Mouse (Mus musculus) gastrocnemius, adult 2 months (tissue): ENCODE data around the gene Krt17. TPM values are rescaled to one million over a fixed set of nuclear protein-coding genes. Genes with fewer than 3 reads are reported as not detected.
"Not testable (repeated sequence)": the region's sequence is repeated elsewhere in the genome, so short reads cannot be mapped to it uniquely, and the experiment has no call there.

ENCODE experiments used
- DNase-seq: peaks from one replicate; pipeline ENCODE4 v3.0.0; 2022
- H3K27ac ChIP-seq: fragments of 200-600 bp; 2 replicates; pipeline ENCODE4 v1.8.1; 2022; ENCODE audit warnings: mild to moderate bottlenecking
- H3K4me3 ChIP-seq: fragments of 200-600 bp; 2 replicates; pipeline ENCODE4 v1.8.1; 2022; ENCODE audit warnings: mild to moderate bottlenecking, moderate library complexity
- CTCF ChIP-seq: fragments of 200-600 bp; IDR thresholded peaks from 2 replicates; pipeline ENCODE4 v1.8.1; 2022; ENCODE audit warnings: antibody characterized with exemption, mild to moderate bottlenecking, moderate library complexity
- intact Hi-C: fragments of 180-260 bp; cut with DNase I; formaldehyde crosslinking; loops from one replicate; pipeline ENCODE4 v1.15.1; 2025
- long read RNA-seq, 2 experiments: library from polyadenylated mRNA; stranded (forward); transcript quantifications; one replicate each; pipeline ENCODE4 v2.0.0; 2021
- total RNA-seq, 2 experiments: library from RNA; stranded (reverse); gene quantifications; 2 replicates each; pipeline ENCODE4 v1.2.3; 2021

The Krt17 gene
- total RNA-seq: not detected
- long read RNA-seq, experiment 1: 0 reads
- long read RNA-seq, experiment 2: 0 reads

DNA sequence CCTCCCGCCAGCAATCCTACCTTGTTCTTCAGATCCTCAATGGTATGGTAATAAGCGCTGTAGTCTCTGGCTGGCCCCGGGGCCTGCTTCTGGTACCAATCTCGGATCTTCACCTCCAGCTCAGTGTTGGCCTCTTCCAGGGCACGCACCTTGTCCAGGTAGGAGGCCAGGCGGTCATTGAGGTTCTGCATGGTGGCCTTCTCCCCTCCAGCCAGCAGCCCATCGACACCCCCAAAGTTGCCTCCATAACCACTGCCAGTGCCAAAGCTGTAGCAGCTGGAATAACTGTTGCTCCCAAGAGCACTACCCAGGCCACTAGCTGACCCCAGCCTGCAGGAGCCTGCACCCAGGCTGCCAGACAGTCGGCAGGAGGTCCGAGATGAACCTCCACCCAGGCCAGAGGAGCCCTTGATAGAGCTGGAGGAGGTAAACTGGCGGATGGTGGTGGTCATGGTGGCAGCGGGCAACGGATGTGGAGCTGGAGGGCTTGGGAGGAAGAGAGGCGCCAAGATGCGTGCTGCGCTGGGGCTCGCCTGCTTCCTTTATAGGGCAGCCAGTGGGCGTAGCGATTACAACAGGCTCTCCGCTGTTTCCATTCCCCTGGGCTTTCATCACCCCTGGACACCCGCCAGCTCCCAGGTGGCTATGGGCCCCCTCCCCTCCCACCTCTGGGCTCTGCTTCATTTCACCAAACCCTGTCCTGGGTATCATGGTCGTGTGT is at the start of gene Krt17:
Gene Krt17, minus strand, starts transcription at position 516 of the 721 bp plus-strand sequence.
- no peak for DNase-seq
- intact Hi-C loops: no loop called here

DNA sequence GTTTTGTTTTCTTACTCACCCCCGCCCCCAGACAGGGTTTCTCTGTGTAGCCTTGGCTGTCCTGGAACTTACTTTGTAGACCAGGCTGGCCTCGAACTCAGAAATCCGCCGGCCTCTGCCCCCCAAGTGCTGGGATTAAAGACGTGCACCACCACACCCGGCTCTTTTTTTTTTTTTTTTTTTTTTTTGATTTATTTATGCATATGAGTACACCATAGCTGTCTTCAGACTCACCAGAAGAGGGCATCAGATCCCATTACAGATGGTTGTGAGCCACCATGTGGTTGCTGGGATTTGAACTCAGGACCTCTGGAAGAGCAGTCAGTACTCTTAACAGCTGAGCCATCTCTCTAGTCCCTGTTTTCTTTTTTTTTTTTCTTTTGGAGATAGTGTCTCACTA is 47.8 kb upstream of the Krt17 start:
- intact Hi-C loops, H3K4me3 ChIP-seq, H3K27ac ChIP-seq, DNase-seq: not testable (repeated sequence)

More for the DNA sequence above, at the start of gene Krt17:
- Histone ChIP-seq H3K4me3 (no peak within 1 kb of the TSS), H3K27ac (no peak within 1 kb of the TSS)
- TF ChIP-seq CTCF: no peak

DNA sequence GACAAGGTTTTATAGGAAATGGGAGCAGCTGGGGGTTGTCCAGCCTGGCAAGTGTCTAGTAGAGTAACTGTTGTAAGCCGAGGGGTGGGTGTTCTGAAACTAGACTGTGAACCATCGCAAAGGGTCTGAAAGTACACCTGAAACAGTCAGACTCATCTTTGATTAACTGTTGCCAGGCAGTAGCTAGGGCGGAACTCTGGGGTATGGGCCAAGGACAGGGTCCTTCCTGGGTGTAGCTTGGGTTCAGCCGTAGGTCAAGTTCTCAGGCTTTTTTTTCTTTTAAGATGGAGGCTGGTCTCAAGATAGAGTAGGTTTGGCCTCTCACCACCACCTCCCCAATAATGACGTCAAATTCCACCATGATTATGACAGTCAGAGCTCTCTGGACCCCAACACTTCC is 47.1 kb upstream of the Krt17 start:
- TF ChIP-seq CTCF: no peak
- DNase-seq: no peak
- intact Hi-C loops: no loop called here
- no peak overlapping the region for H3K4me3 ChIP-seq
- H3K27ac ChIP-seq: no peak overlapping the region

DNA sequence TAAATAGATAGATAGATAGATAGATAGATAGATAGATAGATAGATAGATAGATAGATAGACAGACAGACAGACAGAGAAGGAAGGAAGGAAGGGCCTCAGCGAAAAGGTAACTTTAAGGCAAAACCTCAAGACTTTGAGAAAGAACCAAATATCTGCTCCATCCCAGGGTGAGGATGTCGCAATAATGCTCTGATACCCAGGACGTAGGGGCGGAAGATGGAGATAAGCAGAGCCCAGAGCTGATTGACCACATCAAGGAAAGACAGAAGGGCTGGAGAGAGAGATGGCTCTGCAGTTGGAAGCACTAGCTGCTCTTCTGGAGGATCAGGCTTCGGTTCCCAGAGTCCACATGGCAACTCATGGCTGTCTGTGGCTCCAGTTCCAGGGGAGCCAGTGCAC is 40.5 kb upstream of the Krt17 start:
- DNase-seq: no peak
- intact Hi-C loops: no loop called here
- no peak overlapping the region for H3K4me3 ChIP-seq
- TF ChIP-seq CTCF: no peak
- H3K27ac ChIP-seq: no peak overlapping the region

DNA sequence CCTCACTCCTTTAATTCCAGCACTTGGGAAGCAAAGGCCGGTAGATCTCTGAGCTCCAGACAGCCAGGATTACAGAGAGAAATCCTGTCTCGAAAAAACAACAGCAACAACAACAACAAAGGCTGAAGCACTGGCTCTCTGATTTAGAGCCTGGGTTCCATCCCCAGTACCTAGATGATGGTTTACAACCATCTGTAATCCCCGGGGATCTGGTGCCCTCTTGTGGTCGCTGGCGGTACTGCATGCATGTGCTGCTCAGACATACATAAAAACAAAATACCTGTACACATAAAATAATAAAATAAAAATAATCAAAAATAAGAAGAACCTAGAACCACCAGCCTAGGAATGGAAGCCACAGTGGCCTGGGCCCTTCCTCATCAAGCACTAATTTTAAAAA is 39.5 kb upstream of the Krt17 start:
- no peak overlapping the region for H3K4me3 ChIP-seq
- intact Hi-C loops: no loop called here
- no peak overlapping the region for H3K27ac ChIP-seq
- peak; percentile 98 for TF ChIP-seq CTCF
- DNase-seq: peak; percentile 65

DNA sequence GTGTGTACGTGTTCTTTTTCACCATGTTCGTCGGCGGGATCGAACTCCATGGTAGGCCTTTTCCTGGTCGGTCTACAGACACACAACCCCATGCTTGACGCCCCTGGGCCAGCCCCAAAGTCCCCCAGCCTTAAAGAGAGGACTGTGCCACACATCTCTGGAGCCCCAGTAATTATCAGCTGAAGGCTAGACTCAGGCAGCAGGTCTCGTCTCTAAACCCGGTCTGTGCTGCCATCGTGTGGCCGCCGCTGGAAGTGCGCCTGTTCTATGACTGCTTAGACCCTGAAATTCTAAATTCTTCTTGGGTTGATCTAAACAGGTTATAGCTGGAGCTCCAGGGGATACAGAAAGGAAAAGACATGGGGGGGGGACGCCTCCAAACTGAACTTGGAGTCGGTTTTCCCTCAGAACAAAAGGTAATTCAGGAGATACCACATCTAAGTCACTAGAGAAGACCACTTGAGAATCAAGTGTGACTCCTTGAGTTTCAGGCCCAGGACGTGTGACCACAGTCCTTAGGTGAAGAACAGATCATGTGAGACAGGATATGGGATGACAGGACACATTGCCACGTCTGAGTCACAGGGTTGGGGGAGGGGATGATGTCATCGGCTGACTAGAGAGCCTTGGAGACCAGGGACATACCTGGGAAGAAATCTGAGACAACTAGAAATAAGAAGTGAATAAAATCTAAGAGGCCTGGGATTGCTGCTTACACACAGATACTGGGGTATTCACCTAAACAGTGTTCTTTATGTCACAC is 37.6 kb upstream of the Krt17 start:
- intact Hi-C loops: loop anchor here (5.0 kb wide), 2 partner anchors 831 to 916 kb away; no protein-coding TSS in a partner anchor
- peak overlapping the region; percentile 44 for H3K4me3 ChIP-seq
- peak; percentile 85 for DNase-seq
- TF ChIP-seq CTCF: peak; percentile 82
- no peak overlapping the region for H3K27ac ChIP-seq

DNA sequence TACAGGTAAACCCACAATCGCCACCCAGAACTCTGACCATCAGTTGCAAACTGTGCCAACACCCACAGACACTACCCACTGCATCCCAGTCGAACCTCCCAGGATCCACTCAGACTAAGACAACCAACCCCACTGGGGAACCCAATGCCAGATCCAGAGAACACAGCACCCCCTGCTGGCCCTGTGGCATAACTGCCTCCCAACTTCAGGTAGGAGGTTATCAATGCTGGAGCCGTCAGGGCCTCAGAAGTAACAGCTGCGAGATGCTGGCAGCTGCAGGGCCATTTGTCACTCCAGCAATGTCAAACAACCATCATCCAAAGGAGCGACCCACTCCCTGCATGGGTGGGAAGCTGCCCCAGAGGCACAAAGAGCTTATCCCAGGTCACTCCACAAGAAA is 37.0 kb upstream of the Krt17 start:
- H3K4me3 ChIP-seq: no peak overlapping the region; the same call in 1 of the 2 replicates
- intact Hi-C loops: loop anchor here (5.0 kb wide), 2 partner anchors 830 to 916 kb away; no protein-coding TSS in a partner anchor
- H3K27ac ChIP-seq: no peak overlapping the region
- no peak for DNase-seq
- TF ChIP-seq CTCF: peak; percentile 63

DNA sequence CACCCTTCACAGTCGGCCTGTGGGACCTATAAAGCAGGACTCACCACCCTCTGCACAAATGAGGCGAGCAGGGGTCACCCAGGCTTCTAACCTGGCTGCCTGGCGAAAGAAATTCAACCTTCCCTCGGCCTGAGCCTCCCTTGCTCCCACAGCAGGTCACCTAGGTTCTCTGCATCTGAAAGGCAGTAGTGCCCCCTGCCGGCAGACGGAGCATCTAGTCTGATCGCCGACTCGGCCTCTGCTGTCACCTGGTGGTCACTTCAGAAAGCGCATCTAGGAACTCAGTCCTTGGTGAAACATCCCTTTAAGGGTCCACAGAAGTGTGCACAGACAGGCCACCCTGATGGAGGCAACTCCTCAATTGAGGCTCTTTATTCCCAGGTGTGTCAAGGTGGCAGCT is 34.5 kb upstream of the Krt17 start:
- H3K27ac ChIP-seq: no peak overlapping the region
- TF ChIP-seq CTCF: no peak; the same call in none of the 2 replicates
- intact Hi-C loops: loop anchor here (5.0 kb wide), 2 partner anchors 828 to 913 kb away; no protein-coding TSS in a partner anchor

DNA sequence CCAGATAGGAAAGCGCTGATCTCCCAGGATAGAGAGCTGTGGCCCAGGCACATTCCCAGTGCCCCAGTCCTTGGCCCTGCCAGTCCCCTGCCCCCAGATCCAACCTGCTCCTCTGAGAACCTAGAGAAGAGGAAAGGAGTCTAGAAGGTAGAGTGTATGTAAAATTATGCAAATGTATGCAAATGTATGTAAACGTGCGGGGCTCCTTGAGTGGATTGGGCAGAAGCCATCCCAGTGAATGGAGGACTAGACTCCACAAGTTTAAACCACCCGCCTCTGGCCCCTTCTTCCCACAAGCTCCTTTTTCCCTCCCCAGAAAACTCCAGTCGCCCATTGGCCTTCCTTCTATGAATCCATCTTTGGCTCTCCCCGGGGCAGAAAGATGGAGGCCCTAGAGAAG is 32.1 kb upstream of the Krt17 start:
- Histone ChIP-seq H3K27ac (no peak overlapping the region), H3K4me3 (no peak overlapping the region)
- no peak for TF ChIP-seq CTCF
- DNase-seq: no peak
- intact Hi-C loops: no loop called here

More for the DNA sequence above, 34.5 kb upstream of the Krt17 start:
- DNase-seq: peak; percentile 87
- H3K4me3 ChIP-seq: no peak overlapping the region

DNA sequence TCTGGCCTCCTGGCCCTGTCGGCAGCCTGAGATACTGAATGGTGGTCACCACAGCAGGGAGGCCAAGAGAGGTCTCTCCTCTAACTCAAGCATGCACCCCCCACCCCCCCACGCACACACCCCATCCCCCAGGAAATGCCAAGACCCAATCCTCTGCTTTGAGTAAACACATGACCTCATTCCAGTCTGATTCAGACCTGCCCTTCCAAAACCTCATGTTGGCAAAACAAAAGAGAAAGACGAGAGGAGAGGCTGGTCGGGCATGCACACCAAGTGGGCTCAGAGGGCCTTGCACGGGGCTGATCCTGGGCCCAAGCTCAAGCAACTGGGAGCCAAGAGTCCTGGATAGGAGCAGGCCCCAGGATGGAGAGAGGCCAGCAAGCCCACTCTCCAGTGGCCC is 29.4 kb upstream of the Krt17 start:
- peak; percentile 36 for DNase-seq
- Histone ChIP-seq H3K27ac (peak overlapping the region; percentile 57), H3K4me3 (no peak overlapping the region)
- TF ChIP-seq CTCF: no peak
- intact Hi-C loops: no loop called here

DNA sequence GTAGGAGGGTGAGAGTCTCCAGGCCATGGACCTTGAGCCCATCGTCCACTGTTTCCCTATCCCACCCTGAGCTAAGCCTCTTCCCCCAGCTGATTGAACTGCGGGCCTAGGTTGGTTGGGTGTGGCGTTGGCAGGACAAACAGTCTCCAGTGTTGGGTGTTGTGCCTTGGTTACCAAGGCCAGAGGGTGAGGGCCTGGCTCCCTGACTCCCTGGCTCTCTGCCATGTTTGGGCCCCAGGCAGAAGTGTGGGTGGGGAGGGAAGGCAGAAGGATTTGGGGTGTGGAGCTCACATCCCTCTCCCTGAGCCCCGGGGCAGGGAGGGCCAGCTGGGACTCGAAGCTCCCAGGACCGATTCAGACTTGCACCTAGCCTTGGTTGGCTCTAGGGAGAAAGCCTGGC is 28.1 kb upstream of the Krt17 start:
- intact Hi-C loops: no loop called here

DNA sequence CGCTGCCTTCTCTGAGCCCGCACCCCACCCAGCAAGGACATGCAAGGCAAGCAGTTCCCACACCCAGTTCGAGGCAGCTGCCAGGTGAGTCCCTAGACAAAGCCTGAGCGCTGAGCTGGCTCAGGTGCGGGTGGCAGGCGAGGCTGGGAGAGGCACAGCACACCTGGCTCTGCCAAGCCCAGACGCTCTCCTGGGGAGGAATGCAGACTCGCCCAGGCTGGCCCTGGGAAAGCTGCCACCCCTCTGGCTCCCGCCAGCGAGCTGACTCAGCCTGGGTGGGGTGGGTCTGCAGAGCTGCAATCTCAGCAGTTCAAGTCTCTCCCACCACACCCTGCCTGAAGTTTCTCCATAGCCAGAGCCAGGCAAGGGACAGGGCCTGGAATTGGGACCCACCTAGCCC is 26.2 kb upstream of the Krt17 start:
- peak; percentile 85 for DNase-seq
- Histone ChIP-seq H3K27ac (peak overlapping the region; percentile 51), H3K4me3 (no peak overlapping the region)
- intact Hi-C loops: no loop called here
- no peak for TF ChIP-seq CTCF

More for the DNA sequence above, 28.1 kb upstream of the Krt17 start:
- H3K27ac ChIP-seq: peak overlapping the region; percentile 46
- TF ChIP-seq CTCF: no peak
- peak; percentile 53 for DNase-seq
- H3K4me3 ChIP-seq: no peak overlapping the region

DNA sequence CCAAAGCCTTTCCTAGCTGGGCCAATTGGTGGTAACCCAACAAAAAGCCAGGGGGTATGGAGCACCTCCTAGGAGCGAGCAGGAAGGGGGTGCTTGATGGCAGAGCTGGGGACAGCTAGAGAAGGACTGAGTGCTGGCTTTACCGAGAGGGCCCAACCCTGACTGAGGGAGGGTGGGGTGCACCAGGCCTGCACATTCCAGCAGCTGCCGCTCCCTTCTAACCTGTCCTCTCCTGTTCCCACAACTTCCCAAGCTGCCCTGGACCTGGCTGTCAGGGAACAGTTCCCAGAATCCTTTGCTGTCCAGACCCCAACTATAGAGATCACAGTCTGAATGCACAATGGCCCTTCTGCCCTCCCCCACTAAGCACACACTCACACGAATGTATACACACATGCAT is 24.2 kb upstream of the Krt17 start:
- H3K4me3 ChIP-seq: no peak overlapping the region
- no peak overlapping the region for H3K27ac ChIP-seq
- DNase-seq: no peak
- no peak for TF ChIP-seq CTCF
- intact Hi-C loops: loop anchor here (5.0 kb wide), 1 partner anchor 118 kb away; no protein-coding TSS in a partner anchor
